Mouse (Mus musculus) common myeloid progenitor, adult 5-6 weeks (primary cell): ENCODE results near the gene Plekhh3. TPM values are rescaled to one million over a fixed set of nuclear protein-coding genes. Genes with fewer than 3 reads are reported as not detected.
"Not testable (repeated sequence)": the region's sequence is repeated elsewhere in the genome, so short reads cannot be mapped to it uniquely, and the experiment has no call there.

Experiments used
- ATAC-seq: replicated peaks from 2 replicates; pipeline ENCODE4 v1.8.0; 2016; ENCODE audit warnings: low read depth, mild to moderate bottlenecking, moderate TSS enrichment, inconsistent platforms; ENCODE audit not compliant: poor library complexity, severe bottlenecking
- total RNA-seq: library from RNA; stranded (forward); fragments of 200-1000, 187-1606 nt; gene quantifications from 2 replicates; pipeline ENCODE4 v1.2.3, GENCODE M21; 2017

Gene Plekhh3
- total RNA-seq, 1 experiment from 2014 or later: 0.32 TPM

DNA sequence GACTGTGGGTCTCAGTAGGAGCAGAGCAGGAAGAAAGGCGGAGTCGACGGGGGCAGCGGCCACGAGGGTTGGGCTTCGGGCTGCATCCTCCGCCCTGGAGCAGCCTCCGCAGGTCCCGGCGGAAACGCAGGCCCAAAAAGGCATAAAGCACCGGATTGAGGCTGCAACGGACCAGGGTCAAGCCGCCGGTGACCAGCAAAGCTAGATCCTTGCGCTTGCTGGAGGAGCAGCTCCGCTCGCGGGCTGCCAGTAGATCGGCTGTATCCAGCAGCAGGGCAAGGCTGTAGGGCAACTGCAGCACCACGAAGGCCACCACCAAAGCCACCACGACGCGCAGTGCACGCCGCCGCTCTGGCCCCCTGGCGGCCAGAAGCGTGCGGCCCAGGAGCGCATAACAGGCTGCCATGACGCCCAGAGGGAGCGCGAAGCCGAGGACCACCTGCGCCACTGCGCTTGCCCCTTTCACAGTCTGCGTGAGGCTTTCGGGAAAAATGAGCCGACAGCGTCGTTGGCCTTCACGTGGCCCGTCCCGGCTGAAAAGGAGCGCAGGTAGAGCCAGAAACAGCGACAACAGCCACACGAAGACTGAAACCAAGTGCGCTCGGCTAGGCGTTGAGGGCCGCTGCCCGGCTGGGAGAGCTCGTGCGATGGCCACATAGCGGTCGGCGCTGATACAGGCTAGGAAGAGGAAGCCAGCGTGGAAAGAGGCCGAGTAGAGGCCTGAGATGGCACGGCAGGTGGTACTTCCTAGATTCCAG is 2.7 kb upstream of the Plekhh3 start:
- peak; percentile 53 for ATAC-seq

DNA sequence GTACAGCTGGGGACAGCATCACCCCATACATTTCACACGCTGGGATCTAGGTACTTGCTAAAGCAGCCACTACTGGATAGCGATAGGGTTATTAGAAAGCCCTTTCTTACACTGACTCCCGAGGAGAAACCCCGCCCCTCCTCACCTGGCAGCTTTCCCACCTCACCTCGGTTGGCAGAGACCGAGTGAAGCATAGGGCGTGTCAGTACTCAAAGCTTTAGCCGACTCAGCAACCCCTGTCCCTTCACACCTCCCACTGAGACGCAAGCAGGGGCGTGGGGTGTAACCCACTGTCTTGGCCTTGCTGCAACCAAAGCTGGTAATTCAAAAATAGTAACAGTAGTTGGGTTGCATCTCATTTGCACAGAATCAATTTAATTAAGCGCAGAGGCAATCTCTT is 2.0 kb upstream of the Plekhh3 start:
- no peak for ATAC-seq

DNA sequence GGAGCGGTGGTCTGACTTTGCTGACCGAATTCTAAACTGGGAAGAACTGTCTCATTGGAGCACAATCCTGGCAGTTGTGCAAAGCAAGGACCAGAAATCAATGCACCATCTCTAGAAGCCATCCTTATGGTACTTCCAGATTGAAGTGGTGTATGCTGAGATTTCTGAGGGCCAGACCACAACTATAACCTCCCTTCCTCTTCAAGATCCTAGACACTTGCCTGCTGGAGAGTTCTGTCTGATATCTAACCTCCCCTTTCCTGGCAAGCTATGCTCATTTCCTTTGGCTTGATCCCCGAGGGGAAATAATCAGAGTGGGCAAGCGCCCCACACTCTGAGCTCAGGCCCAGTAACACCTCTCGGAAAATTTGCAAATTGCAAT is 1.3 kb upstream of the Plekhh3 start:
- ATAC-seq: no peak

DNA sequence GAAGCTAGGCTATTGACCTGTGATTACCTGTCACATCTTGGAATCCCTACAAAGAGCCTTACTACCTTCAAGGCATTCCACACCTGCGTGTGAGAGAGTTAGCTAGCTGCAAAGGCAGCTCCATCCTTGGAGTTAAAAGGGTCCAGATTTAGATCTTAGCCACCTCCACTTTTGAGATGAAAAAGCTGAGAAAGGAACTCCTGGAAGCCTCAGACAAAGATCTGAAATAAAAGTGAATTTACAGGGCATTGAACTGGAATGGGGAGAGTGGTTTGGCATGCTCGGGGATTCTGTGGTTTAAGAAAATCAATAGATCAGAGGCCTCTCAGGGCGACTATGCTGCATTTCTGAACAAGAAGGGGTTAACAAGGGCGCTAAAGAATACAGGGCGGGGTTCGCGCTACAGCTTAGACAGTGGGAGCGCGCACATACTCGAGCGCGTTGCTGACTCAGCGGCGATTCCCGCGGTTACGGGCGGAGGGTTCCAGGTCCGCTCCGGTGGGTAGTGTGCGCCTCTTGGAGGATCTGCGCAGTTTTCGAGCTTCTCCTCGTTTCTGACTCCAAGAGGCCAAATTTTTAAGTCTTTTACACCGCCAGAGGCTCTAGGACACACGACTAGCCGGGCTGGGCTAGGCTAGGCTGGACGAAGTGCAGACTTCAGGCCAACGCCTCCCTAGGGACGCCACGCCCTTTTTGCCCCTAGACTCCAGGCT is 726 bp upstream of the Plekhh3 start:
- ATAC-seq: no peak

DNA sequence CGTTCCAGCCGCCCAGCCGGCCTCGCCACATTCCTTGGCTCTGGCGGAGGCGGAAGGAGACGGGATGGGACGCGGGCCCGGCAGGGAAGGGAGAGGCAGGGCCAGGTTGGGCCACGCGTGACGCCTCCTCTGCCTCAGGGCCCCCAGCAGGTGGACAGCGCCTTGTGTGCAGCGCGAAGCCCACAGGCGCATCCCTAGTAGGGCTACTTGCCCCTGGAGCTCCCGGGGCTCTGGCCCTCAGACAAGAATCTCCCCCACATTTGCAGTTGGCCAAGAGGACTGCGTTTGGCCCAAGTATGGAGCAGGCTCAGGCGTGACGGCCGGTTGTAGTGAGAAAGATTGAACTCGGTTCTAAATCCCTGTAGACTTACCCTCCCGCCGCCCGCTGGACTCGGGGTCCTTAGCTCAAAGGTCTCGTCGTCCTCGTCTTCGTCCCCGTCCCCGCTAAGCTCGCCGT is 769 bp downstream of the Plekhh3 start, which contains the start of gene Cntnap1:
Gene Cntnap1 (plus strand): TSS at position 170 of the 457 bp plus-strand sequence.
- no peak for ATAC-seq

DNA sequence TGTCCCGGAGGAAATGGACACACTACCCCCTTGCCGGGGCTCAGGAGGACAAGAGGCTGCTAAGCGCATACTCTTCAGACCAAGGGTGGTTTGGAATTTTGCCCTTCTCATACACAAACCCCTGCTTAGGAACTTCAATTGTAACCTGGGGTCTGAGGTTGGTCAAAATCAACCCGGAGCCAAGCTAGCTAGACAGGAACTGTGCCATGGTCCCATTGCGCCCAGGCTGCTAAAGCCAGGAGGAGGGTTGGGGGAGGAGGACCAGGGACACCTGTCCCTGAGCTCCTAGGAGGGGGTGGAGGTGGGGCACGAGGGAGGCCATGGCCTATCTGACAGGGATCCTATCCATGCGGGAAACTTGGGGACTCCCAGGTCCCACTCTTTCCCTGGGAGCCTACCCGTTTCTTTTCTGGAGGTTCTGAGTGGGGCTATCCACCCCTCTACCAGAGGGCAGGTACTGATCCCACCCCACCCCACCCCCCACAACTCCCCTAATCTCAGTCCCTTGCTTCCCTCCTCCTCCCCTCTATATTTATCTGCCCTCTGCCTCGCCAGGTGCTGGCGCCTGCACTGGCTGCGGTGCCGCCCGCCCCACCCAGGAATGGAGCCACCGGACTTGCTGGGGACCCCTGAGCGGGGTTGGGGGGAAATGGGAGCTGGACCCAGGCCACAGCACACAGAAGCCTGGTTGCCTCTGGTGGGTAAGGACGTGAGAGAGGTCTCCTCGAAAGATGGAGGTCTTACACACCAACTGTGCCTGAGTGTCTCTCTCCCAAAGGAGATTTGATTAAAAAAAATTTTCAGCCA is 1.6 kb downstream of the Plekhh3 start:
- ATAC-seq: no peak

DNA sequence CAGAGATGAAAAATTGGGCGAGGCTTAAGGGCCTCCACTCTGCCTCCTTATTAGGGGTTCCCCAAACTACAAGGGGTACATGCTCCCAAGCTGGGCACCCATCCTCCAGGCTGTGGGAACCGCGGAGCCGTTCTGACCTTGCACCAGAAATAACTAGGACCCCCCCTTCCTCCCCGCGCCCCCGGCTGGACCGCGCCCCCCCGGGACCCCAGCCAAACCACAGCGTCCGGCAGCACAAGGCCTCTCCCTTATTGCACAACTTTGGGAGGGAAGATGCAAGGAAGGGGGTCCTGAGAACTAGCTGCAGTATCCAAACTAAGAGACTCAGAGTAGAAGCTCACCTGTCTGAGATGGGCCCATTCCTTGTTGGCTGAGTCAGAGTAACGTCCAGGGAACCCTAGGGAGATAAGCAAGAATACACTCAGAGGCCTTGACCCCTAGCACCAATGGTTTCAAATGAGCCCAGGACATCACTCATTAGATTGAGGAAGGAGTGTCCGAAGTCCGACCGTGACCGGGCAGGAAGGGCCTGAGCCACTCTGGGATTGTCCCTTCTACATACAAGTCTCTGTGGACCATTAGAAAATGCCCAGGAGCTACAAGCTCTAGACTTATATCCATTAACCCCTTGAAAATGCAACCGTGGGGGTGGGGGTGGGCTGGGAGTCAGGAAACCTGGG is 2.7 kb downstream of the Plekhh3 start:
- no peak for ATAC-seq

DNA sequence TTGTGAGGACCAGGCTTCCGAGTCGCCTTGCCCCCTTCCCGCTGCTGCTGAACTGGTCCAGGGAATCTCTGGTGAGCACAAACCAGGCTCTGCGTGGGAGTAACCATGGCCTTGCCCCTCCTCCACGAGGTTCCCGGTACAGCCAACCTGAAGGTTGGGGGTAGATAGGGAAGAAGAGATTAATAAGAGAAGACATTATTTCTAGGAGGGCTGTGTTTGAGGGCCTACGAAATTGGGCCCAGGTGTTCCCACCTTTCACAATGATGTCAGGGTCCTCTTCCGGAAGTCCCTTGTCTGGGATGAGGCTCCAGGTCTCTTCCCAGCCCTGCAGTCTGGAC is 3.2 kb downstream of the Plekhh3 start:
- ATAC-seq: no peak

DNA sequence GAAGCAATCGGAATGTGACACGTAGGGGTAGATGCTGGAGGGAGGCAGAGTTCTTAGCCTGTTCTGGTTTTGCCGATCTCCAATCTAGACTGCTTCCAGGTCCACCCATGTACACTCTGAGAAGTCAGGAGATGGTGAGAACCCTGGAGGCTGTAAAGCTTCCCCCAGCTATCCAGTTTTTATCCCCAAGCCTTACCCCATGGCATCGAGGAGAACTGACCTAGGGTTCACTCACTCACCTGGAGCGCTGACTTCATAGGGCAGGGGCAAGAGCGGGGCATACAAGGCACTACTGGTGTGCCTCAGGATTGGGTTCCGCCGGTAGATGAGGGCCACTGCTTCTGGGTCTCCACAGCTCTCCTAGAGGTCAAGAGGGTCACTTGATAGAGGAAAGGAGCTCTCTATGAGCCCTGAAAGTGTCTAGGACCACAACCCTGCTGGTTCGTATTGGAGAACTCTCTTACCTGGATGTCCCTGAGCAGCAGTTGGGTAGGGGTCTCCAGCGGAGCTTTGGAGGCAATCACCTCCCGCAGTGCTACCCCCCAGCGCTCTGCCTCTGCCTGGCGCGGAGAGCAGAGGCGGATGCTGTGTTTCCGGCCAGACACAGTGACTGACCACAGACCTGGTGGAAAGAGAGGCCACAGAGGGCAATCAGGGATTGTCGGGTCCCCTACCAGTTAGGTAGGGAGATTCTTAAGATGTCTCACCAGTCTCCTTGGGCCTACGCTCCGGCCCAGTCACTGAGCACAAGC is 3.8 kb downstream of the Plekhh3 start:
- ATAC-seq: no peak

DNA sequence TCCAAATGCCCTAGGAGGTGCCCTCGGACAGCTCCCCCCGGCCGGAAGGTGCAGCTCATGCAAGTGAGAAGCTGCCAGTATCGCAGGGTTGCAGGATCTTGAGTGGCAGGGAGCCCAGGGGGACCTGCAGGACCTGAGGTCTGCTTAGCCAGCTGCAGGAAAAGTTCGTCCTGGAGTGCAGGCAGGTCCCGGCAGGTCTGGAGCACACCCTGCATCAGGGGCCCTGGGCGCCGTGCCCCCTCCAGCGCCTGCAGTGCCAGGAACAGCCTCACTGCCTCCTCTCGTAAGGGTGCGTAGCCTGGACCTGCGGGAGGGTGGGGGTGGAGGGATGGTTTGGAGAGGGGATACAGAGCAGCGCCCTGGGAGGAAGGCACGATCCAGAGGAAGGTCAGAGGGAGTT is 4.8 kb downstream of the Plekhh3 start:
- no peak for ATAC-seq

DNA sequence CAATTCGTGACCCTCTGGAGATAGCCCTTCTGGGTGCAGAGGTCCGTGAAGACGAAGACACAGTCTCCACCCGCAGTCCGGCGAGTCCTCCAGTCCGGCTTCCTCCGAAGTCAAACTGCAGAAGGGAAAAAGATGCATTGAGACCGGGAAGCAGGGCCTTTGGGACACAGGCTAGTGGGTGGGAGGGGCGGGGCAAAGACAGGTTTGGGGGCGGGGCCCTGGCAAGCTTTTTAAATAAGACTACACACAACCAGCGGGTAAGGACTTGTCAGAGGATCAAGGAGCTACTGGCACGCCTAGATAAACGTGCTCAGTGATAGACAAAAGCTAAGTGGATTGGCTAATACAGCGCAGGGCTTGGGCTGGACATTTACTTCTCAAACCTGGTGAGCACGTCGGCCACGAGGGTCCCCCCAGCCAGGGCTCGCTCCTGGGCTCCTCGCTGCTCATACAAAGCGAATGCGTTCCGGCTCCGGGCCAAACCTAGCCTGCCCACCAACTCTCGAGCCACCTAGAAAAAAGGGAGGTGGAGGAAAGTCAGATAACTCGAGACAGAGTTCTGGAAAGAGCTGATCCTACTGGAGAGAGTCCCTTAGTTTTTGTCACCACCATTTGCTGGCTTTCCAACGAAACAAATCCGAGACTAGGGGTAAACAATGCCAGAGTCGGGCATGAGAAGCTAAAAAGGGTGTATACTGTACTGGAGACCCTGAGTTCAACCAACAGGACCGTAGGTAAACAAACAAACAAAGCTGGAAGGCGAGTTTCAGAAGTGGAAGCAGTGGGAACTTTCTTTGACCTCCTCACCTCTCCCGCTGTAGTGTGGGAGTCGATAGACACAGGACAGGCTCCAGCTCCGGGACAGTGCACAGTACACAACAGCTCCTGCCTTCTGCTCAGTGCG is 6.2 kb downstream of the Plekhh3 start:
- 0 out of 2 replicates have a peak, but pooled peaks have one; percentile 16 for ATAC-seq

DNA sequence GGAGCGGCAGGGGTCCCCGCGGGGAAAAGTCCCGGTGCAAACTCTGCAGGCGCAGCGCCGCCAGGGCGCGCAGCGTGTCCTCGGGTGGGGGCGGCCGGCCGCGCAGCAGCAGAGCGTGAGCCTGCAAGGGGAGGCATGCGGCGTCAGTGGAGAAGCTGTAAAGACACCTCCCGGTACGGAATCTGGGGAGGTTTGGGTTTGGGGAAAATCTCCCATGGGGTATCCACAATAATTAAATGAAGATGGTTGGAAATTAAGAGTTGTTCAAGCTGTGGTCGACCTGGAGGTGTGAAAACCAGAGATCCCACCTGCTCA is 6.8 kb downstream of the Plekhh3 start:
- no peak for ATAC-seq

DNA sequence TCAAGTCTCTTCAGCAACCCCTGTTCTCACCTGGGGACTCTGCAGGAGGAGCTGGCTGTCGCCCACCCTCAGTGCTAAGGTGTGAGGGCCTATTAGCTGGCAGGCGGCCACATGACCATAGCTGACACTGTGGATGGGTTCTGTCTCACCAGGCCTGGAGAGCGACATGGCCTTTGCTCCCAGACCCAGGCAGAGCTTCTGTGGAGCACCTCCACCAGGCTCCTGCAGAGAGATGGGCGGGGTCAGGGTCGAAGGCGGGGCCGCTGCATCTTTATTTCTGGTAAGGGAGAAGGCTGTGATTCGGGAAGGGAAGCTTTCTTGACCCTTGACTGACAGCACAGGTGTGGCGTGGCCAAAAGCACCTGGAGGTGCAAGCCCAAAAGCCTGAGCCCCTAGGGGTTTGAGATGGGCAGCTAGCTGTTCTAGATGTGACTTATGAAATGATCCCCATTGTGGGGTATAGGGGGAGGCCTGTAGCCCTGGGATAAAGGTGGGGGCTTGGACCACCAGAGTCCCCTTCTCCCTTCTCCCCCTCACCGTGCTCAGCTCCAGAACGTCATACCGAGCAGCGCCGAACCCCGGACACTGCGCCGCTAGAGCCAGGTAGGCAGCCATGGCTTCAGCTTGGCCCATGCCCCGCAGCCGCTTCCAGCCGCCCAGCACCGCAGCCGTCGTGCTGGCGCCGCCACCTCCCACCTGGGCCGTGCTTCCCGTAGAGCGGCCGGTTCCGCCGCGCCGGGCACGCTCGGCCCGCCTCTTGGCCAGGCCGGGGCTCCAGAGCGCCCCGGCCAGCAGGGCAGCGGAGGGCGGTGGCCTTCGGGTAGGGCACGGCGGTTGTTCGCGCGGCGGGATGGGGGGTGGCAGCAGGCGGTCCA is 7.4 kb downstream of the Plekhh3 start:
- no peak for ATAC-seq

DNA sequence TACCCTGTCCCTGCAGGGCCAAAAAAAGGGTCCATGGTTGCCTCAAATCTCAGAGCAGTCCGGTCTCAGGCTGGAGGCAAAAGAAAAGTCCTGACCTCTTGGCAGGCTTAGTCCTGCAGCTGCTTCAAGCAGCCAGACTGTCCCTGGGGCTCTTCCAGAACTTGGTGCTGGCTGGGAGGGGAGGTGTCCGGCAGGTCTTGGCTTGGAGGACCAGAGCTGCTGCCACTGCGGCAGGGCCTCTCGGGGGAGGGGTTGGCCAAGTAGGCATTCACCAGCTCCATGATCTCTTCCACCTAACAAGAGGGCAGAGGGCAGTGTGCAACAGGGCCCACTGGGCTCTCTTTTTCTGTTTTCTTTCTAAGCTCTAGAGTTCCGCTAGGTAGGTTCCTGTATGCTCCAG is 8.4 kb downstream of the Plekhh3 start:
- no peak for ATAC-seq

DNA sequence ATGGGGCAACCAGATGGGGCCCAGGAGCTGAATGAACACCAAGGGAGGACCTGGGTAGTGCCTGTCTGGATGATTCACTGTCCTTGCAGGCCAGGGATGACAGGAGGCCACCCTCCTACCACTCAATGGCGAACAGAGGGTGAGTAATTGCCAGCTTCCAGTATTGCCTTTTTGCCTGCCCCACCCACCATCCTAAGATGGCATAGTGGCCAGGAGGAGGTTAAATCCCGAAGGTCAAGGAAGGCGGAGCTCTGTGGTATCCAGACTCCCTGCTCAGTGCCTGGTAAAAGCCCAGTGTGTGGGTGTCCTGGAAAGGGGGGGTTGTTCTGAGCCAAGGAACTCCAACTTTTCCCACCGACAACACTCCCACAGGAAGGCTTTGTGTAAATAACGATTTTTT is 8.8 kb downstream of the Plekhh3 start:
- ATAC-seq: no peak

DNA sequence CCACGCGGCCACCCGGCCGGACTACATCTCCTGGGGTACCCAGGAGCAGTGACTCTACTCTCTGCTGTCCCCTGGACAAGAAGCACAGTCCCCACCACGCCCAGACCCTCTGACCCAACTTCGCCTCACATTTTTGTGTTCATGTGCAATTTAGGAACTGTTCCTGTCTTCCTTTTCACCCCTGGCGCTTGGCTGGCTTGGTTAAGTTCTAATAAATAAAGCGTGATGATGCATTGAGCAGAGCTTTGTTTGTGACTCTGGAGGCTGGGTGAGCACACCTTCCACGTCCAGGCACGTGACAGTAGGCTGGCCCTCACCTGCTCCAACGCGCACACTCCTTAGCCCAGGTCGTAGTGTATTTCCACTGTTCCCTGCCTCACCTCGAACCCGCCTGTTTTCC is 9.6 kb downstream of the Plekhh3 start:
- ATAC-seq: no peak

DNA sequence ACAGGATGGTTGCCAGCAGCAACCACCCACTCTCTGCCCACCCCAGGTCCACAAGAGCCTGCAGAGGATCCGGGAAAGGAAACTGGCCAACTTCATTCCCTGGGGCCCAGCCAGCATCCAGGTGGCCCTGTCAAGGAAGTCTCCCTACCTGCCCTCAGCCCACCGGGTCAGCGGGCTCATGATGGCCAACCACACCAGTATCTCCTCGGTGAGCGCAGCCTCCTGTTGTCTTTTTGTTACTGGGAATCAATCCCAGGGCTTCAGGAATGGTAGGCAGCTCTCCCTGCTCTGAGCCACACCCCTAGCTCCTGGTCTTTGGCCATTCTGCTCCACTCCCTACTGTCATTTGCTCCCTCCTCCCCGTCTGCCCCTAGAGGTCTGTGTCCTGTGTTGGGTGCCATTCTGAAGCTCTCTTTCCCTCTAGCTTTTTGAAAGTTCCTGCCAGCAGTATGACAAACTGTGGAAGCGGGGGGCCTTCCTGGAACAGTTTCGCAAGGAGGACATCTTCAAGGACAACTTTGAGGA is 10.1 kb downstream of the Plekhh3 start:
- not testable (repeated sequence) for ATAC-seq

DNA sequence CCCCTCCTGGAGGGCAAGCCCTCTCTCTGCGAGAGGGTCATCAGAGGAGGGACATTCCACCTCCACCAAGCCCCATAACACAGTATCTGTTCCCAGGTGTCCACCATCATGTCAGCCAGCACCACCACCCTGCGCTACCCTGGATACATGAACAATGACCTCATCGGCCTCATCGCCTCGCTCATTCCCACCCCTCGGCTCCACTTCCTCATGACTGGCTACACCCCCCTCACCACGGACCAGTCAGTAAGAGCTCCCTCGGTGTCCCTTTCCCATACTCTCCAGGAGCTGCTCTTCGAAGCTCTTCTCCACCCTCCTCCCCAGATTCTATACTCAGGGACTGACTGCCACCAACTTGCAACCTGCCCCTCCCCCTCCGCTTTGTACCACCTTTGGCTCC is 11.0 kb downstream of the Plekhh3 start:
- ATAC-seq: not testable (repeated sequence)
